Mouse (Mus musculus): ENCODE measurements around the gene Gpr15. TPM values are rescaled to one million over a fixed set of nuclear protein-coding genes. Genes with fewer than 3 reads are reported as not detected.

The Gpr15 gene
- total and polyA plus RNA-seq, 2 experiments from 2014 or later = 0.11 TPM; not detected in 1

GRCm38 (mm10) chr16:58715018-58715417 is 3.9 kb downstream of the Gpr15 start:
- no peak overlapping the region for H3K4me3 ChIP-seq (ENCODE audit: low read depth, low read length)
- ATAC-seq (ENCODE audit: low FRiP score) (no peak), DNase-seq (ENCODE audit: low spot score) (no peak)
- no peaks in the 10 kb centered on the region for H3K27me3 ChIP-seq (ENCODE audit: insufficient read depth, low read length)
- no peak for TF ChIP-seq CTCF (IDR thresholded peaks at IDR 0.05)
- 66% methylated on average over 4 of the region's 4 CpGs for WGBS
- H3K9ac ChIP-seq (replicated peaks; ENCODE audit: low read length, poor library complexity, severe bottlenecking) = no peak overlapping the region
- H3K36me3 ChIP-seq (ENCODE audit: insufficient read depth, low read length) = no peaks in the 10 kb centered on the region
- H3K27ac ChIP-seq (ENCODE audit: low read depth, low read length) = no peak overlapping the region
- no peaks in the 10 kb centered on the region for H3K9me3 ChIP-seq (ENCODE audit: low read length)
- no peaks in the 10 kb centered on the region for H3K4me1 ChIP-seq (ENCODE audit: insufficient read depth, low read length)
- no peak overlapping the region for H3K4me2 ChIP-seq (ENCODE audit: low read depth, low read length, poor library complexity, severe bottlenecking)

- Histone ChIP-seq H3K9me3 (ENCODE audit: low read length) (no peaks in the 10 kb centered on the region), H3K4me2 (ENCODE audit: low read depth, low read length, poor library complexity, severe bottlenecking) (no peak overlapping the region)
These were observed 5.7 kb downstream of the Gpr15 start for GRCm38 (mm10) chr16:58713128-58713527.

DNA sequence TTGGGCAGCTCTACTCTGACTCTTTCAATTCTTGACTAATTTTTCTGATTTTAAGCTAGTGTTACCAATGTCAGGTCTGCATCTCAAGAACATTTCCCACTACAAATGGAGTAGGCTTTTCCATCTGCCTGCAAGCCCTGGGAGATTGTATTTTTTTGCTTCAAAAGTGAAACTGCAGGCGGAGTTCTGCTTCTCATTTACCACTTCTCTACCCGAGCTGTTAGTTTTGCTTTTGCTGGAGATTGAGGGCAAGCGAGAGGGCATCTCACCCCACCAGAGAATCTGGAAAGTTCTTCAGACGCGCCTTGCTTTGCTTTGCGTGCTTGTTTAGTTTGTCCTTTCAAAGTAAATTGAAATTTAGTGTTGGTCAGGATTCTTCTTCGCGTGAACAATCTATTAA is 6.6 kb downstream of the Gpr15 start:
- 80% methylated on average over 8 of the region's 8 CpGs for WGBS
- Histone ChIP-seq H3K27ac (ENCODE audit: low read depth, low read length) (no peak overlapping the region), H3K9ac (replicated peaks; ENCODE audit: low read length, poor library complexity, severe bottlenecking) (no peak overlapping the region), H3K4me1 (ENCODE audit: insufficient read depth, low read length) (no peaks in the 10 kb centered on the region), H3K4me3 (ENCODE audit: low read depth, low read length) (no peak overlapping the region), H3K27me3 (ENCODE audit: insufficient read depth, low read length) (no peaks in the 10 kb centered on the region), H3K9me3 (ENCODE audit: low read length) (no peaks in the 10 kb centered on the region), H3K4me2 (ENCODE audit: low read depth, low read length, poor library complexity, severe bottlenecking) (no peak overlapping the region), H3K36me3 (ENCODE audit: insufficient read depth, low read length) (no peaks in the 10 kb centered on the region)
- no peak for DNase-seq (ENCODE audit: low spot score)
- no peak for TF ChIP-seq CTCF (IDR thresholded peaks at IDR 0.05)
- no peak for ATAC-seq (ENCODE audit: low FRiP score)

More at GRCm38 (mm10) chr16:58713128-58713527, 5.7 kb downstream of the Gpr15 start:
- H3K9ac ChIP-seq (replicated peaks; ENCODE audit: low read length, poor library complexity, severe bottlenecking) = no peak overlapping the region
- H3K4me3 ChIP-seq (ENCODE audit: low read depth, low read length) = no peak overlapping the region
- H3K4me1 ChIP-seq (ENCODE audit: insufficient read depth, low read length) = no peaks in the 10 kb centered on the region
- no peaks in the 10 kb centered on the region for H3K36me3 ChIP-seq (ENCODE audit: insufficient read depth, low read length)
- no peaks in the 10 kb centered on the region for H3K27me3 ChIP-seq (ENCODE audit: insufficient read depth, low read length)
- TF ChIP-seq CTCF (IDR thresholded peaks at IDR 0.05) = no peak
- no peak for DNase-seq (ENCODE audit: low spot score)
- 94% methylated on average over 1 of the region's 1 CpGs for WGBS
- no peak for ATAC-seq (ENCODE audit: low FRiP score)
- no peak overlapping the region for H3K27ac ChIP-seq (ENCODE audit: low read depth, low read length)

GRCm38 (mm10) chr16:58709536-58709935 is 9.3 kb downstream of the Gpr15 start:
- 83% methylated on average over 4 of the region's 4 CpGs for WGBS
- H3K27ac ChIP-seq (ENCODE audit: low read depth, low read length) = no peak overlapping the region
- H3K9me3 ChIP-seq (ENCODE audit: low read length) = no peaks in the 10 kb centered on the region
- no peak overlapping the region for H3K4me3 ChIP-seq (ENCODE audit: low read depth, low read length)
- no peak overlapping the region for H3K9ac ChIP-seq (replicated peaks; ENCODE audit: low read length, poor library complexity, severe bottlenecking)
- no peaks in the 10 kb centered on the region for H3K27me3 ChIP-seq (ENCODE audit: insufficient read depth, low read length)
- no peak for ATAC-seq (ENCODE audit: low FRiP score)
- H3K36me3 ChIP-seq (ENCODE audit: insufficient read depth, low read length) = no peaks in the 10 kb centered on the region
- H3K4me1 ChIP-seq (ENCODE audit: insufficient read depth, low read length) = no peaks in the 10 kb centered on the region
- no peak for DNase-seq (ENCODE audit: low spot score)
- TF ChIP-seq CTCF (IDR thresholded peaks at IDR 0.05) = no peak
- no peak overlapping the region for H3K4me2 ChIP-seq (ENCODE audit: low read depth, low read length, poor library complexity, severe bottlenecking)

DNA sequence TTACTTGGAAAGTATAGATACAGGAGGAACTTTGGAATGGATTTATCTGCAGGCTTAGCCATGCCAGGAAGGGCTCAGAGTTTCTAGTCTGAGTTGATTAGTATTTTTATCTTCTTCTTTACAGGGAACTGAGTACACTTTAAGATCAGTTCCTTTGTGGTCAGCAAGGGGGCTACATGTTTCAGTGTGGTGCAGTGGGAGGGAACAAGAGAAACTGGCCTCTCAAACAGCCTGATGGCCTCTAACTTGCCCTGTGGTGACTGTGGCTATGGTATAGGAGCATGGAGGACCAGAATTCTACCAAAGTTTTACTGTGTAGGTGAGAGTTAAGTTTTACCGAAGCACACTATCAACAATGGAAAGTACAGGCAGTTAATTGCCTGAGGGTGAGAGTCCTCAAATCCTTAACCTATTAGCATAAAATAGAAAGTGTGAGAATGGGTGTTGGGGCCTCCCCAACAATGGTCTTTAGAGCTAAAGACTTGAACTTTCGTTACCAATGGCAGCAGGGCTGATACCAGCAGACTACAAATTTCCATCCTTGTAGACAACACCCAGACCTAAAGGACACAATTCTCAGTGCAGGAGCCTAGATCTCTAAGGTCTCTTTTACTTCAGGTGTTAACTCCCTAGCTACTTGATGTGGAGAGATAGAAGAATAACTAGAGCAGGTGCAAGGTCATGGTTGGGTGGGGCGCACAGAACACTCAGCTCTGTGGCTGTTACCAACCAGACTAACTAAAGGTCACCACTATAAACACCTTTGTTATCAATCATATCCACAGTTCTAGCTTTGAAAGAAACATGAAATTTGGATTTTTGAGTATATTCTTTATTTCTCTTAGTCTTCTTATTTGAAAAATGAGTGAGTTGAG is 10.0 kb downstream of the Gpr15 start:
- TF ChIP-seq CTCF (IDR thresholded peaks at IDR 0.05) = no peak
- Histone ChIP-seq H3K4me3 (ENCODE audit: low read depth, low read length) (no peak overlapping the region), H3K4me1 (ENCODE audit: insufficient read depth, low read length) (no peaks in the 10 kb centered on the region), H3K27me3 (ENCODE audit: insufficient read depth, low read length) (no peaks in the 10 kb centered on the region), H3K4me2 (ENCODE audit: low read depth, low read length, poor library complexity, severe bottlenecking) (no peak overlapping the region), H3K36me3 (ENCODE audit: insufficient read depth, low read length) (no peaks in the 10 kb centered on the region), H3K27ac (ENCODE audit: low read depth, low read length) (no peak overlapping the region), H3K9me3 (ENCODE audit: low read length) (no peaks in the 10 kb centered on the region), H3K9ac (replicated peaks; ENCODE audit: low read length, poor library complexity, severe bottlenecking) (no peak overlapping the region)
- 86% methylated on average over 3 of the region's 3 CpGs for WGBS
- ATAC-seq (ENCODE audit: low FRiP score) (no peak), DNase-seq (ENCODE audit: low spot score) (no peak)

- no peak overlapping the region for H3K9ac ChIP-seq (replicated peaks; ENCODE audit: low read length, poor library complexity, severe bottlenecking)
- H3K4me1 ChIP-seq (ENCODE audit: insufficient read depth, low read length) = no peaks in the 10 kb centered on the region
- DNase-seq (ENCODE audit: low spot score) (no peak), ATAC-seq (ENCODE audit: low FRiP score) (no peak)
- no peaks in the 10 kb centered on the region for H3K9me3 ChIP-seq (ENCODE audit: low read length)
- TF ChIP-seq CTCF (IDR thresholded peaks at IDR 0.05) = no peak
- no peaks in the 10 kb centered on the region for H3K27me3 ChIP-seq (ENCODE audit: insufficient read depth, low read length)
- H3K4me3 ChIP-seq (ENCODE audit: low read depth, low read length) = no peak overlapping the region
- H3K27ac ChIP-seq (ENCODE audit: low read depth, low read length) = no peak overlapping the region
- 95% methylated on average over 4 of the region's 4 CpGs for WGBS
- H3K4me2 ChIP-seq (ENCODE audit: low read depth, low read length, poor library complexity, severe bottlenecking) = no peak overlapping the region
- no peaks in the 10 kb centered on the region for H3K36me3 ChIP-seq (ENCODE audit: insufficient read depth, low read length)
These were observed 11.5 kb downstream of the Gpr15 start for GRCm38 (mm10) chr16:58707276-58707905.

Measured in midbrain, postnatal 0 days (tissue).